Mouse (Mus musculus): ENCODE data around the gene Gpx4. TPM values are rescaled to one million over a fixed set of nuclear protein-coding genes. Genes with fewer than 3 reads are reported as not detected.
A peak's percentile ranks its signal among the peaks of the same experiment; 100 is the strongest.

Gene Gpx4
- polyA plus RNA-seq (2012) = 551 and 700 TPM in 2 replicates

GRCm38 (mm10) chr10:80047041-80047565 lies at the start of gene Gpx4:
Gene Gpx4 (plus strand): TSS chr10:80047166.
- Histone ChIP-seq H3K9me3 (ENCODE audit: control insufficient read depth, low read length) (no peaks in the 10 kb centered on the region), H3K36me3 (ENCODE audit: control insufficient read depth) (no peaks in the 10 kb centered on the region), H3K27me3 (ENCODE audit: control insufficient read depth) (no peaks in the 10 kb centered on the region), H3K4me3 (replicated peaks) (no peak within 1 kb of the TSS), H3K4me1 (ENCODE audit: control insufficient read depth) (peaks cover 68% of the 10 kb centered on the region)
- no peak for TF ChIP-seq GATA1 (IDR thresholded peaks at IDR 0.05; ENCODE audit: low read length)
- no peak for TF ChIP-seq TAL1 (IDR thresholded peaks at IDR 0.05; ENCODE audit: low read length)

- Histone ChIP-seq H3K9me3 (ENCODE audit: control insufficient read depth, low read length) (no peaks in the 10 kb centered on the region), H3K4me1 (ENCODE audit: control insufficient read depth) (peaks cover 82% of the 10 kb centered on the region), H3K27me3 (ENCODE audit: control insufficient read depth) (no peaks in the 10 kb centered on the region; the same call in 1 of the 2 replicates), H3K4me3 (replicated peaks) (peak overlapping the region; percentile 84), H3K36me3 (ENCODE audit: control insufficient read depth) (peaks cover 52% of the 10 kb centered on the region)
- TF ChIP-seq GATA1 (IDR thresholded peaks at IDR 0.05; ENCODE audit: low read length) (no peak), TAL1 (IDR thresholded peaks at IDR 0.05; ENCODE audit: low read length) (no peak)
Measured at GRCm38 (mm10) chr10:79997819-79998218, 49.1 kb upstream of the Gpx4 start.

GRCm38 (mm10) chr10:80001945-80002344 lies 45.0 kb upstream of the Gpx4 start:
- Histone ChIP-seq H3K4me3 (replicated peaks) (no peak overlapping the region), H3K36me3 (ENCODE audit: control insufficient read depth) (peaks cover 93% of the 10 kb centered on the region), H3K9me3 (ENCODE audit: control insufficient read depth, low read length) (no peaks in the 10 kb centered on the region), H3K27me3 (ENCODE audit: control insufficient read depth) (no peaks in the 10 kb centered on the region; the same call in 1 of the 2 replicates), H3K4me1 (ENCODE audit: control insufficient read depth) (peaks cover 77% of the 10 kb centered on the region)
- no peak for TF ChIP-seq TAL1 (IDR thresholded peaks at IDR 0.05; ENCODE audit: low read length)
- no peak for TF ChIP-seq GATA1 (IDR thresholded peaks at IDR 0.05; ENCODE audit: low read length)

GRCm38 (mm10) chr10:80002829-80003228 lies 44.1 kb upstream of the Gpx4 start:
- peaks cover 73% of the 10 kb centered on the region for H3K4me1 ChIP-seq (ENCODE audit: control insufficient read depth)
- H3K4me3 ChIP-seq (replicated peaks) = no peak overlapping the region
- peaks cover 100% of the 10 kb centered on the region for H3K36me3 ChIP-seq (ENCODE audit: control insufficient read depth)
- TF ChIP-seq TAL1 (IDR thresholded peaks at IDR 0.05; ENCODE audit: low read length) (no peak), GATA1 (IDR thresholded peaks at IDR 0.05; ENCODE audit: low read length) (no peak)
- H3K9me3 ChIP-seq (ENCODE audit: control insufficient read depth, low read length) = no peaks in the 10 kb centered on the region
- H3K27me3 ChIP-seq (ENCODE audit: control insufficient read depth) = no peaks in the 10 kb centered on the region; the same call in 1 of the 2 replicates

- Histone ChIP-seq H3K9me3 (ENCODE audit: control insufficient read depth, low read length) (peaks cover 2% of the 10 kb centered on the region), H3K36me3 (ENCODE audit: control insufficient read depth) (peaks cover 100% of the 10 kb centered on the region), H3K4me3 (replicated peaks) (no peak overlapping the region), H3K27me3 (ENCODE audit: control insufficient read depth) (no peaks in the 10 kb centered on the region; the same call in 1 of the 2 replicates), H3K4me1 (ENCODE audit: control insufficient read depth) (peaks cover 66% of the 10 kb centered on the region)
- TF ChIP-seq GATA1 (IDR thresholded peaks at IDR 0.05; ENCODE audit: low read length) = no peak
Measured at GRCm38 (mm10) chr10:80003374-80004232, 43.4 kb upstream of the Gpx4 start.

GRCm38 (mm10) chr10:80004233-80004705 lies 42.7 kb upstream of the Gpx4 start:
- H3K4me3 ChIP-seq (replicated peaks) = no peak overlapping the region
- no peaks in the 10 kb centered on the region; the same call in 1 of the 2 replicates for H3K27me3 ChIP-seq (ENCODE audit: control insufficient read depth)
- TF ChIP-seq GATA1 (IDR thresholded peaks at IDR 0.05; ENCODE audit: low read length) (no peak), TAL1 (IDR thresholded peaks at IDR 0.05; ENCODE audit: low read length) (no peak)
- peaks cover 100% of the 10 kb centered on the region for H3K36me3 ChIP-seq (ENCODE audit: control insufficient read depth)
- peaks cover 59% of the 10 kb centered on the region for H3K4me1 ChIP-seq (ENCODE audit: control insufficient read depth)
- H3K9me3 ChIP-seq (ENCODE audit: control insufficient read depth, low read length) = peaks cover 7% of the 10 kb centered on the region

- Histone ChIP-seq H3K27me3 (ENCODE audit: control insufficient read depth) (peaks cover 22% of the 10 kb centered on the region), H3K9me3 (ENCODE audit: control insufficient read depth, low read length) (peaks cover 32% of the 10 kb centered on the region), H3K36me3 (ENCODE audit: control insufficient read depth) (peaks cover 98% of the 10 kb centered on the region), H3K4me1 (ENCODE audit: control insufficient read depth) (peaks cover 35% of the 10 kb centered on the region), H3K4me3 (replicated peaks) (no peak overlapping the region)
- TF ChIP-seq GATA1 (IDR thresholded peaks at IDR 0.05; ENCODE audit: low read length) (no peak), TAL1 (IDR thresholded peaks at IDR 0.05; ENCODE audit: low read length) (no peak)
Measured at GRCm38 (mm10) chr10:80011740-80012139, 35.2 kb upstream of the Gpx4 start.

GRCm38 (mm10) chr10:80013609-80014008 lies 33.4 kb upstream of the Gpx4 start:
- Histone ChIP-seq H3K4me1 (ENCODE audit: control insufficient read depth) (peaks cover 49% of the 10 kb centered on the region), H3K36me3 (ENCODE audit: control insufficient read depth) (peaks cover 83% of the 10 kb centered on the region)
- TF ChIP-seq TAL1 (IDR thresholded peaks at IDR 0.05; ENCODE audit: low read length) (no peak), GATA1 (IDR thresholded peaks at IDR 0.05; ENCODE audit: low read length) (no peak)

More at GRCm38 (mm10) chr10:80013609-80014008, 33.4 kb upstream of the Gpx4 start:
- H3K4me3 ChIP-seq (replicated peaks) = no peak overlapping the region
- H3K9me3 ChIP-seq (ENCODE audit: control insufficient read depth, low read length) = peaks cover 30% of the 10 kb centered on the region
- peaks cover 22% of the 10 kb centered on the region for H3K27me3 ChIP-seq (ENCODE audit: control insufficient read depth)

Measured in erythroblast, embryonic 14.5 days (primary cell).